Comparison of ENCODE assay signal across 9 mouse cellular contexts in genomic region chr4:107962044-107962732, GRCm38 (mm10). TPM values are rescaled to one million over a fixed set of nuclear protein-coding genes. Genes with fewer than 3 reads are reported as not detected.
DNase-seq lines count a peak whose midpoint lies in the region; ATAC-seq and TF ChIP-seq lines count a peak whose summit lies in the region.
"Had no signal": no experiment of that assay in that cellular context is flagged by ENCODE, and none has a peak within 500 bp of the region (broad histone marks: within the 10 kb centered on the region; RNA-seq: fewer than 3 reads in every experiment).

No protein-coding gene starts in this region.

- no peaks in the 10 kb centered on the region for H3K36me3 ChIP-seq in kidney, embryonic 16.5 days (ENCODE audit: insufficient read depth, low read length)
- no peaks in the 10 kb centered on the region for H3K36me3 ChIP-seq in heart, adult 2 months (ENCODE audit: control insufficient read depth, insufficient read depth, low read length)
- H3K36me3 ChIP-seq in liver, adult 2 months (ENCODE audit: control insufficient read depth, insufficient read depth, low read length), result no peaks in the 10 kb centered on the region
- H3K36me3 ChIP-seq: limb, embryonic 12.5 days had no signal

- TF ChIP-seq EP300 in heart, adult 2 months (IDR thresholded peaks at IDR 0.05; ENCODE audit: insufficient read depth, low read depth, low read length), result peak; percentile 65; the same call in 1 of the 2 replicates

- no peak overlapping the region for H3K4me3 ChIP-seq in kidney, embryonic 16.5 days (ENCODE audit: low read length)
- no peak overlapping the region for H3K4me3 ChIP-seq in heart, adult 2 months
- no peak overlapping the region for H3K4me3 ChIP-seq in liver, adult 2 months (ENCODE audit: insufficient read depth, low read depth, low read length)
- H3K4me3 ChIP-seq: limb, embryonic 12.5 days had no signal

- no peaks in the 10 kb centered on the region for H3K9me3 ChIP-seq in kidney, embryonic 16.5 days (ENCODE audit: low read length)
- H3K9me3 ChIP-seq: limb, embryonic 12.5 days had no signal

- intact Hi-C loops in heart, adult 2 months (cut with DNase I), result loop anchor here (2.0 kb wide), 1 partner anchor 53 kb away; no protein-coding TSS in a partner anchor

- no peak overlapping the region for H3K9ac ChIP-seq in kidney, embryonic 16.5 days (replicated peaks; ENCODE audit: low read length)
- H3K9ac ChIP-seq in heart, adult 2 months (ENCODE audit: low read depth, low read length), result no peak overlapping the region
- no peak overlapping the region for H3K9ac ChIP-seq in liver, adult 2 months (ENCODE audit: low read depth, low read length)
- H3K9ac ChIP-seq: limb, embryonic 12.5 days had no signal

- no peak for TF ChIP-seq CTCF in heart, adult 2 months (IDR thresholded peaks at IDR 0.05)
- no peak for TF ChIP-seq CTCF in liver, adult 2 months (IDR thresholded peaks at IDR 0.05; ENCODE audit: low read depth, low read length)

- H3K4me1 ChIP-seq in kidney, embryonic 16.5 days (ENCODE audit: insufficient read depth, low read length), result 0 out of 2 replicates have a peak, but pooled peaks cover 7% of the 10 kb centered on the region
- H3K4me1 ChIP-seq in heart, adult 2 months (ENCODE audit: control insufficient read depth, insufficient read depth, low read length), result peaks cover 8% of the 10 kb centered on the region
- no peaks in the 10 kb centered on the region for H3K4me1 ChIP-seq in liver, adult 2 months (ENCODE audit: control insufficient read depth, insufficient read depth, low read length)

- H3K79me2 ChIP-seq in heart, adult 2 months (replicated peaks; ENCODE audit: control insufficient read depth, insufficient read depth, low read length), result no peaks in the 10 kb centered on the region
- no peaks in the 10 kb centered on the region for H3K79me2 ChIP-seq in liver, adult 2 months (ENCODE audit: control insufficient read depth, insufficient read depth, low read length)

- H3K27ac ChIP-seq in kidney, embryonic 16.5 days (ENCODE audit: low read length), result no peak overlapping the region
- peak overlapping the region; percentile 81 for H3K27ac ChIP-seq in heart, adult 2 months
- H3K27ac ChIP-seq in liver, adult 2 months (replicated peaks; ENCODE audit: insufficient read depth, low read depth, low read length), result no peak overlapping the region
- H3K27ac ChIP-seq: limb, embryonic 12.5 days had no signal

- ATAC-seq in kidney, embryonic 16.5 days (ENCODE audit: low FRiP score, low TSS enrichment), result 0 out of 2 replicates have a peak, but pooled peaks have one; percentile 23
- ATAC-seq in frontal cortex, adult (ENCODE audit: low TSS enrichment), result no peak
- no peak for ATAC-seq in inflammation-experienced regulatory T-cells, adult 6 months

- no peak overlapping the region for H3K4me2 ChIP-seq in kidney, embryonic 16.5 days (replicated peaks; ENCODE audit: low read depth, low read length)
- H3K4me2 ChIP-seq: limb, embryonic 12.5 days had no signal

- no peak for DNase-seq in kidney, adult 18-20 months
- DNase-seq in adrenal gland, postnatal 14 days, result peak; percentile 51
- peak; percentile 77 to 89 for DNase-seq in heart, adult 2 months
- DNase-seq in liver, adult 2 months (ENCODE audit: extremely low read depth, low read depth, low spot score), result peak; percentile 17
- DNase-seq in spleen, postnatal 4 days (ENCODE audit: low spot score in 2 of 2), result no peak

- no peak for TF ChIP-seq POLR2A in heart, adult 2 months (IDR thresholded peaks at IDR 0.05; ENCODE audit: insufficient read depth, low read depth, low read length)
- TF ChIP-seq POLR2A in liver, adult 2 months (IDR thresholded peaks at IDR 0.05; ENCODE audit: extremely low read depth, insufficient read depth, low read length), result no peak

- no peaks in the 10 kb centered on the region for H3K27me3 ChIP-seq in kidney, embryonic 16.5 days (ENCODE audit: insufficient read depth, low read length)
- H3K27me3 ChIP-seq in heart, adult 2 months (ENCODE audit: control insufficient read depth, insufficient read depth, low read length), result no peaks in the 10 kb centered on the region
- no peaks in the 10 kb centered on the region for H3K27me3 ChIP-seq in liver, adult 2 months (ENCODE audit: control insufficient read depth, insufficient read depth, low read length)
- H3K27me3 ChIP-seq: limb, embryonic 12.5 days had no signal

- 56% methylated on average over 11 of the region's 11 CpGs for WGBS in kidney, embryonic 16.5 days
- 22% methylated on average over 11 of the region's 11 CpGs for WGBS in heart, adult 2 months
- WGBS in liver, adult 2 months, result 74% methylated on average over 11 of the region's 11 CpGs

RNA-seq across cellular contexts. Expression of gene Slc1a7, which starts 5.9 kb away (rescaled TPM):
- polyA plus RNA-seq in kidney, embryonic 16.5 days (2015; fragmentation: Nextera tagmentation; extraction: Ambion mirVana), result not detected in 2 replicates
- total RNA-seq in adrenal gland, postnatal 14 days (2021), result 0.26 and 0.44 TPM in 2 replicates
- under 1 TPM; 0.21 to 0.32 TPM for total RNA-seq in heart, adult 2 months (2021)
- polyA plus RNA-seq in heart, adult 2 months (2012; rRNA removed), result 1.2 and 1.9 TPM in 2 replicates
- 0.07 and 0.09 TPM in 2 replicates for total RNA-seq in liver, adult 2 months (2014; rRNA removed)
- 0.04 and 0.07 TPM in 2 replicates for polyA plus RNA-seq in liver, adult 2 months (2012; rRNA removed)
- not detected for polyA plus RNA-seq in inflammation-experienced regulatory T-cells, adult 6 months (2017; shearing (Covaris generic))
- polyA plus RNA-seq: limb, embryonic 12.5 days had no signal

RNA-seq across cellular contexts. Expression of gene Cpt2, which starts 38.8 kb away (rescaled TPM):
- 59.2 and 62.8 TPM in 2 replicates for polyA plus RNA-seq in kidney, embryonic 16.5 days (2015; fragmentation: Nextera tagmentation; extraction: Ambion mirVana)
- total RNA-seq in adrenal gland, postnatal 14 days (2021), result 247 and 275 TPM in 2 replicates
- 100 to 1,000 TPM; 275 to 281 TPM for total RNA-seq in heart, adult 2 months (2021)
- polyA plus RNA-seq in heart, adult 2 months (2012; rRNA removed), result 278 and 312 TPM in 2 replicates
- total RNA-seq in liver, adult 2 months (2014; rRNA removed), result 106 and 125 TPM in 2 replicates
- polyA plus RNA-seq in liver, adult 2 months (2012; rRNA removed), result 159 and 191 TPM in 2 replicates
- 10 to 100 TPM; 14.4 to 23.5 (median 22.0) TPM for polyA plus RNA-seq in inflammation-experienced regulatory T-cells, adult 6 months (2017; shearing (Covaris generic))

Comparison
In these comparisons a context has a peak if more than half of its experiments do, and no peak if none do; other contexts are left out.
1. DNase-seq: peak in adrenal gland, postnatal 14 days (single experiment), heart, adult 2 months (2 of 2) and liver, adult 2 months (single experiment); none in kidney, adult 18-20 months (single experiment) and spleen, postnatal 4 days (0 of 2).